Mouse (Mus musculus) heart, adult 2 months (tissue): Measurements from ENCODE around the gene Krt12.

Source experiments
- CTCF ChIP-seq: fragments of 200-600 bp; IDR thresholded peaks from 2 replicates; pipeline ENCODE4 v1.8.1; 2022; ENCODE audit warnings: antibody characterized with exemption, mild to moderate bottlenecking, moderate library complexity
- EP300 ChIP-seq: fragments of 200-500 bp; IDR thresholded peaks from 2 replicates; pipeline ENCODE4 v1.6.1; 2011; ENCODE audit warnings: low read depth, low read length, control low read depth; ENCODE audit not compliant: insufficient read depth
- POLR2A ChIP-seq: fragments of 200-500 bp; IDR thresholded peaks from 2 replicates; pipeline ENCODE4 v1.6.1; 2011; ENCODE audit warnings: mild to moderate bottlenecking, low read depth, low read length, control low read depth; ENCODE audit not compliant: insufficient read depth

- TF ChIP-seq POLR2A = no peak
- peak; percentile 82 for TF ChIP-seq CTCF
- no peak for TF ChIP-seq EP300
Measured at GRCm38 (mm10) chr11:99413247-99413646, 8.8 kb downstream of the Krt12 start.
